Mouse (Mus musculus) embryonic facial prominence, embryonic 14.5 days (tissue): ENCODE measurements around the gene Baiap2l1. TPM values are rescaled to one million over a fixed set of nuclear protein-coding genes. Genes with fewer than 3 reads are reported as not detected.

ENCODE experiments used
- ATAC-seq: fragments of 200-750 bp; cut with Nextera tagmentation; 2 replicates; pipeline ENCODE4 v1.8.0; 2017; ENCODE audit warnings: low read depth, moderate number of reproducible peaks, moderate TSS enrichment
- DNase-seq: peaks from one replicate; pipeline ENCODE4 v3.0.0-alpha.2; 2015; ENCODE audit warnings: low spot score
- H3K27ac ChIP-seq: fragments of 300-500 bp; sonication (generic); replicated peaks from 2 replicates; pipeline ENCODE4 v1.5.1; 2014; ENCODE audit warnings: low read depth, mild to moderate bottlenecking, low read length, moderate library complexity
- H3K27me3 ChIP-seq: fragments of 300-500 bp; sonication (generic); replicated peaks from 2 replicates; pipeline ENCODE4 v1.6.1; 2014; ENCODE audit warnings: low read length; ENCODE audit not compliant: control insufficient read depth, insufficient read depth
- H3K36me3 ChIP-seq: fragments of 300-500 bp; sonication (generic); 2 replicates; pipeline ENCODE4 v1.6.1; 2014; ENCODE audit warnings: low read length, mixed read lengths; ENCODE audit not compliant: control insufficient read depth, insufficient read depth
- H3K4me1 ChIP-seq: fragments of 300-500 bp; sonication (generic); 2 replicates; pipeline ENCODE4 v1.6.1; 2014; ENCODE audit warnings: antibody characterized with exemption, low read length; ENCODE audit not compliant: control insufficient read depth, insufficient read depth
- H3K4me2 ChIP-seq: fragments of 300-500 bp; sonication (generic); 2 replicates; pipeline ENCODE4 v1.6.1; 2014; ENCODE audit warnings: low read depth, mild to moderate bottlenecking, low read length, moderate library complexity, mixed read lengths
- H3K4me3 ChIP-seq: fragments of 300-500 bp; sonication (generic); 2 replicates; pipeline ENCODE4 v1.5.1; 2014; ENCODE audit warnings: low read depth, mild to moderate bottlenecking, low read length
- H3K9ac ChIP-seq: fragments of 300-500 bp; sonication (generic); 2 replicates; pipeline ENCODE4 v1.6.1; 2014; ENCODE audit warnings: low read depth, mild to moderate bottlenecking, low read length, moderate library complexity, mixed read lengths
- H3K9me3 ChIP-seq: fragments of 300-500 bp; sonication (generic); 2 replicates; pipeline ENCODE4 v1.6.1; 2016; ENCODE audit warnings: low read length; ENCODE audit not compliant: control insufficient read depth
- WGBS: fragments of 180-500 bp; shearing (Covaris S2); extraction: QIAGEN DNeasy Blood & Tissue Kit; methylation state at CpG from one replicate; pipeline ENCODE4 v1.1.7; 2014; 5-methylcytosine and 5-hydroxymethylcytosine counted together
- polyA plus RNA-seq: library from polyadenylated mRNA; unstranded; fragments of >200 nt; fragmentation: Nextera tagmentation; extraction: Ambion mirVana; gene quantifications from 2 replicates; pipeline ENCODE4 v1.2.1, GENCODE M21; 2014

Baiap2l1 gene
- polyA plus RNA-seq, 1 experiment from 2014 or later = 10.8 TPM

- peaks cover 29% of the 10 kb centered on the region; the same call in 1 of the 2 replicates for H3K36me3 ChIP-seq
- H3K9me3 ChIP-seq = no peaks in the 10 kb centered on the region
- no peak overlapping the region for H3K9ac ChIP-seq
- DNase-seq (no peak), ATAC-seq (no peak)
- WGBS = 86% methylated on average over 7 of the region's 7 CpGs
- no peak overlapping the region for H3K4me3 ChIP-seq
- peaks cover 9% of the 10 kb centered on the region for H3K4me1 ChIP-seq
- H3K27ac ChIP-seq = no peak overlapping the region
- no peak overlapping the region for H3K4me2 ChIP-seq
- no peaks in the 10 kb centered on the region for H3K27me3 ChIP-seq
Measured at GRCm38 (mm10) chr5:144218061-144218460, 139.9 kb downstream of the Baiap2l1 start.

GRCm38 (mm10) chr5:144215992-144216391 lies 141.9 kb downstream of the Baiap2l1 start:
- ATAC-seq (no peak), DNase-seq (no peak)
- Histone ChIP-seq H3K4me1 (no peaks in the 10 kb centered on the region), H3K36me3 (peaks cover 39% of the 10 kb centered on the region; the same call in 1 of the 2 replicates), H3K9ac (no peak overlapping the region), H3K4me2 (no peak overlapping the region), H3K27me3 (no peaks in the 10 kb centered on the region), H3K27ac (no peak overlapping the region), H3K4me3 (no peak overlapping the region), H3K9me3 (no peaks in the 10 kb centered on the region)
- 83% methylated on average over 2 of the region's 2 CpGs for WGBS

Other genes with a start within 250 kb of the Baiap2l1 start
- gene Bhlha15, start 167.8 kb downstream of the Baiap2l1 start, polyA plus RNA-seq = 0.60 and 1.0 TPM in 2 replicates
- 19.3 and 20.6 TPM in 2 replicates for gene Tecpr1, start 134.5 kb downstream of the Baiap2l1 start, polyA plus RNA-seq
- 96.3 and 99.8 TPM in 2 replicates for gene Bri3, start 113.7 kb downstream of the Baiap2l1 start, polyA plus RNA-seq
- gene Nptx2, start 187.8 kb upstream of the Baiap2l1 start, polyA plus RNA-seq = 1.4 and 1.7 TPM in 2 replicates